Mouse (Mus musculus): ENCODE measurements around the gene Wdr77. TPM values are rescaled to one million over a fixed set of nuclear protein-coding genes. Genes with fewer than 3 reads are reported as not detected.

Gene Wdr77
- polyA plus RNA-seq, 1 experiment from 2014 or later: 120 TPM

DNA sequence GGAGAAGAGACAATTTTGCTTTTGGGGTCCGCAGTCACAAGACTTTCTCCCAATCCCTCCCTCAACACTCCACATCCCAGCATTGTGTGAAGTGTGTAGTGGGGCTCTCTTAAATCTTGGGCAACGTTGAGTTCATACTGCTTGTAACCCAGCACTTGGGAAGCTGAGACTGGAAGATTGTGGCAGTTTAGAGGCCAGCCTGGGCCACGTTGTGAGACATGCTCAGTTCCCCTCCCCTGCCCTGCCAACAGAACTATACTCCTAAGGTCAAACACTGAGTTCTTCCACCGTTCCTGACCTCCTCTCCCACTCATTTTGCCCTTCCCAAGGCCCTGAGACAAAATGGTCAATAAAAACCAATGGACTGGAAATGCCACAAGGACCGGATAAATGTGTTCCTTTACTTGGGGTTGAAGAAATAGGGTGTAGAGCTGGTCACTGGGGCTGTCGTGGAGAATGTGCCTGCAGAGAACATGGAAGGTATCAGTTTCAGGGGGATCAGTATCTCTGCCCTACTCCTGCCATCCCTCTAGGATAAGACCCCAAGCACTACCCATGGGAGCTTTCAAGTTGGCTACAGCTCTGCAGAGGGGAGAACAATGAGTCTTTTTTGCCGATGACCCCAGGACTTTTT, 31.5 kb upstream of the Wdr77 start:
- Histone ChIP-seq H3K4me2 (replicated peaks) (no peak overlapping the region), H3K9me3 (no peaks in the 10 kb centered on the region), H3K4me1 (no peaks in the 10 kb centered on the region), H3K4me3 (no peak overlapping the region), H3K27me3 (no peaks in the 10 kb centered on the region), H3K9ac (replicated peaks) (no peak overlapping the region), H3K36me3 (no peaks in the 10 kb centered on the region), H3K27ac (replicated peaks) (no peak overlapping the region)
- WGBS: 88% methylated on average over 7 of the region's 7 CpGs
- no peak for ATAC-seq (ENCODE audit: low FRiP score, low read depth)

DNA sequence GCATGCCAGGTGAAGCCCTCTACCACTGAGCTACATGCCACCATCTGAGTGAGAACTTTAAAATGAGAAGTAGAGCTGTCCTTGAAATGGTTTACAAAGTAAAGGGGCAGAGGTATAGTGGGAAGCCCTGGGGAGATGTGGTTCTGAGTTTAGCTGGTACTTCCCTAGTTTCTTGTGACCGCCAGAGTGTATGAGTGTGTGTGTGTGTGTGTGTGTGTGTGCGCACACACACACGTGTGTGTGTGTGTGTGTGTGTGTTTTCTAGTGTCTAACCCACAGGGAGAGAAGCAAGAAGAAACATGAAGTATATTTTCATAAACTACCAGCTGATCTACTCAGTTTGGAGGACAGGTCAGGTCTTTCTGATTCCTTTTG, 31.0 kb upstream of the Wdr77 start:
- no peak for ATAC-seq (ENCODE audit: low FRiP score, low read depth)
- no peaks in the 10 kb centered on the region for H3K4me1 ChIP-seq
- H3K27ac ChIP-seq (replicated peaks): no peak overlapping the region
- H3K9ac ChIP-seq (replicated peaks): no peak overlapping the region
- no peak overlapping the region for H3K4me2 ChIP-seq (replicated peaks)
- no peaks in the 10 kb centered on the region for H3K9me3 ChIP-seq
- no peak overlapping the region for H3K4me3 ChIP-seq
- WGBS: 81% methylated on average over 3 of the region's 3 CpGs
- H3K36me3 ChIP-seq: no peaks in the 10 kb centered on the region
- no peaks in the 10 kb centered on the region for H3K27me3 ChIP-seq

DNA sequence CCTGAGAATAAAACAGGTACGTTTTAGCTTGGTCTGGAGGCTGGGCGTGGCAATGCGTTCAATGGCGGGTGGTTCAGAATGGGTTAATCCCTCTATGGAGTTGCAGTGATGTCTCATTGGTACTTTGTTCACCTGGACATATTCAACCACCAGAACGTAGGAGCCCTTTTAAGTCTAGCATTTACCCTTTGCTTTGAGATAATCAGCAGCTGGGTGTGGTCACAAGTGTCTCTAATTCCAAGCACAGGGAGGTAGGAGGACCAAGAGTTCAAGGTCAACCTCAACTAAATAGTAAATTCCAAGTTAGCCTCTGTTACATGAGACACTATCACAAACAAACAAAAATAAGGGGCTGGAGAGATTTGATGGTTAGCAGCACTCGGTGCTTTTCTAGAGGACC, 30.4 kb upstream of the Wdr77 start:
- no peak for ATAC-seq (ENCODE audit: low FRiP score, low read depth)
- no peaks in the 10 kb centered on the region for H3K27me3 ChIP-seq
- H3K36me3 ChIP-seq: no peaks in the 10 kb centered on the region
- H3K9ac ChIP-seq (replicated peaks): no peak overlapping the region
- 87% methylated on average over 6 of the region's 6 CpGs for WGBS
- no peaks in the 10 kb centered on the region for H3K4me1 ChIP-seq
- no peaks in the 10 kb centered on the region for H3K9me3 ChIP-seq
- H3K27ac ChIP-seq (replicated peaks): no peak overlapping the region
- no peak overlapping the region for H3K4me3 ChIP-seq
- no peak overlapping the region for H3K4me2 ChIP-seq (replicated peaks)

DNA sequence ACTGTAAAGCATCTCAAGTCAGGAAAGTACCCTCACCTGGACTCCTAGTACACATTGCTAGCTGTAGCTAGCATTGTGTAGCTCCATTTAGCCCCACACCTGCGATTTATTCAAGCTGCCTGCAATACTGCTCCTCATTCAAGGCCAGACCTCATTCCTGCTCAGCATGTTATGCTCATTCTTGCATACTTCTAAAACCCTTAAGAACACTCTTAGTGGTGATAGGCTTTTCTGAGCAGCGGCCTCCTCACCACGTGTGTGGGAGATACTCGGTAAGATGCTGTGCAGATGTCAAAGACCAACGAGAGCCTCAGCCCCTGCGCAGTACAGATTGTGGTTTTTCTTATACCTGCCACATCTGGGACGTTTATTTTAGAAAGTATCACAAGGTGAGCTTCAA, 29.3 kb upstream of the Wdr77 start:
- H3K9ac ChIP-seq (replicated peaks): no peak overlapping the region

DNA sequence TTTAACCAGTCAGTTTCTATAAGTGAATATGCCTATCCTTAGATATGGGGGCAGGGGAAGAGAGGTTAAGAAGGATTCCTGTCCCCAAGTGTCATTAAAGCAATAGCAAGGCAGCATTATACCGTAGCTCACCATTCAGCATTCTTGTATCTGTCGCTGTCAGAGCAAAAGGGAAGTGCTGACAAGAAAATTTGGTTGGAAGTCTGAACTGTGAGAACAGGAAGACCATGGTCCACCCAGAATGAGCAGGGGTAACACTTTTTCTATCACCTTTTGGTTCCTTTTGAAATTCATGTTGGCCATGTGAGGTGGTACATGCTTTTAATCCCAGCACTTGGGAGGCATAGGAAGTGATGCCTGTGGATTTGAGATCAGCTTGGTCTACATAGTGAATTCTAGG, 28.1 kb upstream of the Wdr77 start:
- 93% methylated on average over 2 of the region's 2 CpGs for WGBS

More for the DNA sequence above, 29.3 kb upstream of the Wdr77 start:
- no peak overlapping the region for H3K4me3 ChIP-seq
- H3K27me3 ChIP-seq: no peaks in the 10 kb centered on the region
- no peak for ATAC-seq (ENCODE audit: low FRiP score, low read depth)
- H3K4me2 ChIP-seq (replicated peaks): no peak overlapping the region
- H3K27ac ChIP-seq (replicated peaks): no peak overlapping the region
- H3K36me3 ChIP-seq: no peaks in the 10 kb centered on the region
- no peaks in the 10 kb centered on the region for H3K9me3 ChIP-seq
- 84% methylated on average over 7 of the region's 7 CpGs for WGBS
- no peaks in the 10 kb centered on the region for H3K4me1 ChIP-seq

DNA sequence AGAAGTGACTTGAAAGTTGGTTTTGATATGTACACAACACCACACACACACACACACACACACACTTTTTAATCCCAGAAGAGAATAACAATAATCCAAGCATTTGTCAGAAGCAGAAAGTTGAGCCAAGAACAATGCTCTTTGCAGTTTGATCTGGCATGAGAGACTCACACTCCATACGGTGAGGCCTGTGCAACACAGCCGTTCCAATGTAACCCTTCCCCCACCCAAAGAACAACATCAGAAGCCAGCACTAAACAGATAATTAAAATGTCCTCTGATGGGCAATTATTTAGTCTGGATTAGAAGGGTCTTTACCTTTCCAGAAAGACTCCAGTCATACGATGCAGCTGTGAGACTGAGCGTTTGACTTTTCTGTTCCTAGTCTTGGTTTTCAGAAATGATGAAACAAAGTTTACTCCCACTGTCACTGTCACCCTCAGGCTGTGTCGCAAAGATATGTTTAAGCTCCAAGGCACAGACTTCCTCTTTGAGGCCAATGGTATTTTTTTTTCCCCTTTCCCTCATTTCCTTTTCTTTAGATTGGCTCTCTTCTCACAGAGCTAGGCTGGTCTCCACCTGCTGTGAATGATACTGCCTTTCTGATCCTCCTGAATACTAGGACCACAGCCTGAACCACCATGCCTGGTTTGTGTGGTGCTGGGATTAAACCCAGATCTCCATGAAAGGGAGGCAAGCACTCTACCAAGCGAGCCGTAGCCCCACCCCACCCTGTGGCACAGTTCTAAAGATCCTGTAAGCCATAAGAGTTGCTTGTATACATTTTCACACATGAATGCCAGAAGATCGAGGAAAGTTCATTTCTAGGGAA, 26.7 kb upstream of the Wdr77 start, which contains the start of gene I830077J02Rik:
Gene I830077J02Rik, minus strand, starts transcription at position 425 of the 832 bp plus-strand sequence.
- no peak within 1 kb of the TSS for H3K9ac ChIP-seq (replicated peaks)
- no peak within 1 kb of the TSS for H3K27ac ChIP-seq (replicated peaks)
- H3K4me1 ChIP-seq: no peaks in the 10 kb centered on the region
- WGBS: 89% methylated on average over 8 of the region's 8 CpGs
- 0 out of 2 replicates have a peak, but pooled peaks cover 5% of the 10 kb centered on the region for H3K36me3 ChIP-seq
- no peaks in the 10 kb centered on the region for H3K9me3 ChIP-seq
- ATAC-seq (ENCODE audit: low FRiP score, low read depth): no peak
- no peaks in the 10 kb centered on the region for H3K27me3 ChIP-seq
- no peak within 1 kb of the TSS for H3K4me2 ChIP-seq (replicated peaks)
- no peak within 1 kb of the TSS for H3K4me3 ChIP-seq

More for the DNA sequence above, 28.1 kb upstream of the Wdr77 start:
- no peak overlapping the region for H3K27ac ChIP-seq (replicated peaks)
- H3K9ac ChIP-seq (replicated peaks): no peak overlapping the region
- no peaks in the 10 kb centered on the region for H3K9me3 ChIP-seq
- no peak overlapping the region for H3K4me2 ChIP-seq (replicated peaks)
- H3K27me3 ChIP-seq: no peaks in the 10 kb centered on the region
- H3K36me3 ChIP-seq: no peaks in the 10 kb centered on the region
- no peaks in the 10 kb centered on the region for H3K4me1 ChIP-seq
- no peak for ATAC-seq (ENCODE audit: low FRiP score, low read depth)
- H3K4me3 ChIP-seq: no peak overlapping the region

DNA sequence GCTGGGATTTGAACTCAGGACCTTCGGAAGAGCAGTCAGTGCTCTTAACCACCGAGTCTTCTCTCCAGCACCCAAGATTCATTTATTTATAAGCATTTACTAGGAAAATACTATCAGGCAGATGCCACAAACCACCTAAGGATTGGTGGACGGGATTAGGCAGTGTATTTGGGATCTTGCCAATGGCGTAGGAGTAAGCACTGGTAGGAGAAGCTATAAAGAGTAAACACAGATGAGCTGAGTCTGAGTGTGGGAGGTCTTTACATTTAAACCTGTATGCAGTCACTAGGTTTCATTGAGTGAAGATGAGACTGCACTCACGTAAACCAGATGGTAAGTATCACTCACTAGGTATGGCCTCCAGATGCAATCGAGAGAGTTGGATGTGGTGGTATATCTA, 25.2 kb upstream of the Wdr77 start:
- Histone ChIP-seq H3K36me3 (peaks cover 8% of the 10 kb centered on the region; the same call in 1 of the 2 replicates), H3K27me3 (no peaks in the 10 kb centered on the region), H3K4me3 (no peak overlapping the region), H3K4me1 (no peaks in the 10 kb centered on the region), H3K9me3 (no peaks in the 10 kb centered on the region), H3K4me2 (replicated peaks) (no peak overlapping the region), H3K9ac (replicated peaks) (no peak overlapping the region), H3K27ac (replicated peaks) (no peak overlapping the region)
- ATAC-seq (ENCODE audit: low FRiP score, low read depth): no peak
- WGBS: 97% methylated on average over 6 of the region's 6 CpGs

DNA sequence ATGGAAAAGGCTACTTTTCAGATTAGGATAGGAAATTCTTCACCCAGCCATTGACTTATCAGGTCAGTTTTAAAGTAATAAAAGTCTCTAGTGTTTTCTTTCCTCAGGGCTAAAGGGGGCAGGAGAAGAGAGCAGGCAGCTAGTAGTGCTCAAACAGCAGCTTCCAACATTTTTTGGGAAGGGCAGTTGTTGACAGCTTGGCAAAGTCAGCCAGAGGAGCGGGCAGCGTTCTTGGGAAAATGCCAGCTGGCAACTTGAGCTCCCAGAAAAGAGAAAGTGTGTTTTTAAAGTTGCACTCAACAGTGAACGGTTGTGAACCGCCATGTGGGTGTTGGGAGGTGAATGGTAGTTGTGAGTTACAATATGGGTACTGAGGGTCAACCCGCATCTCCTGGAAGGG, 24.1 kb upstream of the Wdr77 start:
- H3K27me3 ChIP-seq: no peaks in the 10 kb centered on the region
- no peak overlapping the region for H3K4me3 ChIP-seq
- 94% methylated on average over 5 of the region's 5 CpGs for WGBS
- peaks cover 13% of the 10 kb centered on the region for H3K36me3 ChIP-seq
- H3K9me3 ChIP-seq: no peaks in the 10 kb centered on the region
- no peak overlapping the region for H3K4me2 ChIP-seq (replicated peaks)
- no peaks in the 10 kb centered on the region for H3K4me1 ChIP-seq
- ATAC-seq (ENCODE audit: low FRiP score, low read depth): no peak
- H3K9ac ChIP-seq (replicated peaks): no peak overlapping the region
- H3K27ac ChIP-seq (replicated peaks): no peak overlapping the region

DNA sequence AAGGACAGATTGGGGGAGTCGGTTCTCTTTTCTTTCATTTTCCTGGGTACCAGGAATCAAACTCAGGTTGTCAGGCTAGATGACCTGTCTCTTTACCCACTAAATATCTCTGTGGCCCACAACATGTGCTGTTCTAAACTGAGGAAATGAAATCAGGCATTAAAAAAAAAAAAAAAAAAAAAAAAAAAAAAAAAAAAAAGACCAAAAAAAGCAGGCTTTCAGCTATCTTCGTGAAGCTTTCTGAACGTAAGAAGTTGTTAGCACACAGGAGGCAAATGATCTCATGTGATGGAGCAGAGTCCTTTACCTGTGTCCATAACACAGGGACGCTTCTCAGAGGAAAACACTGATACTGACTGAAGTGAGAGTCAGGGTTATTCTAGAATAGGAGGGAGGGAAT, 23.1 kb upstream of the Wdr77 start:
- ATAC-seq (ENCODE audit: low FRiP score, low read depth): no peak
- WGBS: 89% methylated on average over 4 of the region's 4 CpGs

DNA sequence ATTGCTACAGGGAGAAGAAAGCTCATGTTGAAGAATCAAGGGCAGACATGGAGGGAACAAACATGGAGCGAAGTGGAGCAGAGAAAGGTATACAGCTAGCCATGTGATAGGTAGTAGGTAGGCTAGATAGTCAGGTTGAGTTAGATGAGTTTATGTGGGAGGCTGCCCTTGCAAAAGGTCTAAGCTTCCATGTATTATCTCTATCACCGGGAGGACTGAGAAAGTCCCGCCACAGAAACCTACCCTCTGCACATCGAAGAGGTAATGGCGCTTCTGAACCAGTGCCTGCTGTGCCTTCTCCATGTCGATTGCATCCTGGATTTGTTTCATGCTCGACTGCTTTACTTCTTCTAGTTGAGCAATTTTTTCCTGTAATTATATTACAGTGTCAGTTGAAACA, 7.8 kb upstream of the Wdr77 start:
- WGBS: 97% methylated on average over 7 of the region's 7 CpGs
- Histone ChIP-seq H3K4me2 (replicated peaks) (no peak overlapping the region), H3K36me3 (peaks cover 73% of the 10 kb centered on the region), H3K4me1 (no peaks in the 10 kb centered on the region), H3K4me3 (no peak overlapping the region), H3K9ac (replicated peaks) (no peak overlapping the region), H3K27ac (replicated peaks) (no peak overlapping the region), H3K9me3 (no peaks in the 10 kb centered on the region), H3K27me3 (no peaks in the 10 kb centered on the region)
- ATAC-seq (ENCODE audit: low FRiP score, low read depth): no peak

More for the DNA sequence above, 23.1 kb upstream of the Wdr77 start:
- Histone ChIP-seq H3K27ac (replicated peaks) (no peak overlapping the region), H3K4me1 (no peaks in the 10 kb centered on the region), H3K36me3 (peaks cover 24% of the 10 kb centered on the region), H3K9me3 (no peaks in the 10 kb centered on the region), H3K4me3 (no peak overlapping the region), H3K27me3 (no peaks in the 10 kb centered on the region), H3K9ac (replicated peaks) (no peak overlapping the region), H3K4me2 (replicated peaks) (no peak overlapping the region)

DNA sequence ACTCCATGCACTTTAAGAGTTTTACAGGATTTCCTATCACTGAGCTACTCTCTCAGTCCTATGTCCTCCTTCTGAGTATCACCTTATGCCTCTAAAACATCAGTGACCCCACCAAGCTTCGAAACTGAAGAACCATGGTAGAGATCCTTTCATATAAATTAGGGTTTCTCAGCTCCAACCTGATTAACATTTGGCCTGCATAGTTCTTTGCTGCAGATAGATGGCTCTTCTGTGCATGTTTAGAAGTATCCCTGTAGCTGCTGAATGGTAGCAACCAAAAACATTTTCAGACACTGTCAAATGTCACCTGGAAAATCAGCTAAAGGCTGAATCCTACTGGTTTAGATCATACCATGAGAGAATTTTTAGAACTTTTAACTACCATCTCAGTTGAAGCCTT, 1.9 kb upstream of the Wdr77 start:
- ATAC-seq (ENCODE audit: low FRiP score, low read depth): no peak
- Histone ChIP-seq H3K9me3 (no peaks in the 10 kb centered on the region), H3K9ac (replicated peaks) (no peak overlapping the region), H3K4me2 (replicated peaks) (peak overlapping the region; percentile 69; the same call in 1 of the 2 replicates), H3K27ac (replicated peaks) (no peak overlapping the region), H3K36me3 (peaks cover 44% of the 10 kb centered on the region), H3K4me3 (no peak overlapping the region), H3K4me1 (peaks cover 22% of the 10 kb centered on the region), H3K27me3 (no peaks in the 10 kb centered on the region)
- WGBS: 93% methylated on average over 1 of the region's 1 CpGs

DNA sequence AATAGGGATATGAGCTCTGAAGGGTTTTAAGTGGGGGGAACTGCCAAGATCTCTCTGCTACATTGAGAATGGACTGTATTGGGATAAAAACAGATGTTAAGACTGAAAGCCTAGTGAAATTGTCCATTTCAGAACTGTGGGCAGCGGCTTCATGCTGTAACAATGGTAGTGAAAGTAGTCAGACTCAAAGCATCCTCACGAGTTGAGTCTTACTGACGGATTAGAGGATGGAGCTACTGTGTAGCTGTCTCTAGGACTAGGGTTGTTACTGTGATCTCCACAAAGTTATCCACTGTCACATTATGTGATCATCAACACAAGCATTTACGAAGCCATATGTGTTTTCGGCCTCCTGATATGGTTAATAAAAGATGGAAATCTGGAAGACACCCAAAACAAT, 965 bp upstream of the Wdr77 start:
- peaks cover 44% of the 10 kb centered on the region for H3K36me3 ChIP-seq
- WGBS: 38% methylated on average over 5 of the region's 5 CpGs
- no peaks in the 10 kb centered on the region for H3K9me3 ChIP-seq
- no peak overlapping the region for H3K27ac ChIP-seq (replicated peaks)
- peaks cover 22% of the 10 kb centered on the region for H3K4me1 ChIP-seq
- H3K9ac ChIP-seq (replicated peaks): peak overlapping the region; percentile 93
- peak overlapping the region; percentile 69 for H3K4me2 ChIP-seq (replicated peaks)
- no peak for ATAC-seq (ENCODE audit: low FRiP score, low read depth)
- no peaks in the 10 kb centered on the region for H3K27me3 ChIP-seq
- H3K4me3 ChIP-seq: peak overlapping the region; percentile 76

All from midbrain, embryonic 12.5 days (tissue).